Mouse (Mus musculus): Measurements from ENCODE around the gene Strn.

- no peak for TF ChIP-seq USF1 (IDR thresholded peaks at IDR 0.05; ENCODE audit: low read depth)
- TF ChIP-seq MAX (IDR thresholded peaks at IDR 0.05; ENCODE audit: low read depth), result no peak
- no peak for TF ChIP-seq MYOD1 (IDR thresholded peaks at IDR 0.05; ENCODE audit: control insufficient read depth in 1 of 3, insufficient read length in 2 of 3, low read depth in 2 of 3)
- no peak for TF ChIP-seq POLR2A (IDR thresholded peaks at IDR 0.05; ENCODE audit: insufficient read length, low read depth)
- no peak for TF ChIP-seq MYOG (IDR thresholded peaks at IDR 0.05; ENCODE audit: control insufficient read depth in 1 of 3, insufficient read depth in 1 of 3, insufficient read length in 2 of 3, low read depth in 2 of 3)
- no peak for TF ChIP-seq SRF (IDR thresholded peaks at IDR 0.05; ENCODE audit: control insufficient read depth, insufficient read length, low read depth)
- no peak for TF ChIP-seq POLR2AphosphoS2 (IDR thresholded peaks at IDR 0.05; ENCODE audit: insufficient read length, low read depth)
- no peak for TF ChIP-seq E2F4 (IDR thresholded peaks at IDR 0.05; ENCODE audit: insufficient read depth)
Measured at GRCm38 (mm10) chr17:78696922-78697321, 40.1 kb downstream of the Strn start.
